Mouse (Mus musculus): Measurements from ENCODE around the gene Gm17087.

- TF ChIP-seq POLR2A (IDR thresholded peaks at IDR 0.05; ENCODE audit: control insufficient read depth, extremely low read depth, insufficient read depth, low read length, poor library complexity), result no peak
- no peak for TF ChIP-seq CTCF (IDR thresholded peaks at IDR 0.05; ENCODE audit: borderline replicate concordance, control insufficient read depth, extremely low read depth, insufficient read depth, low read length, poor library complexity)
Measured at GRCm38 (mm10) chr17:8553601-8554000, 13.1 kb downstream of the Gm17087 start.
